Mouse (Mus musculus) MEL (cell line): ENCODE data around the gene Nhsl2.

Experiments used
- CTCF ChIP-seq, 3 experiments: IDR thresholded peaks in 2 of 3; conservative IDR thresholded peaks in 1 of 3; 2 replicates each; pipeline ENCODE4 v1.5.1; 2011 to 2012; ENCODE audit warnings: low read length in 3 of 3, low read depth in 2 of 3, mild to moderate bottlenecking in 2 of 3, improper control_type of control experiment in 1 of 3, inconsistent platforms in 1 of 3, mixed read lengths in 1 of 3, moderate library complexity in 1 of 3; ENCODE audit not compliant: control insufficient read depth in 1 of 3, insufficient read depth in 1 of 3, poor library complexity in 1 of 3, severe bottlenecking in 1 of 3
- EP300 ChIP-seq, 2 experiments: IDR thresholded peaks; 2 replicates each; pipeline ENCODE4 v1.6.1; 2011; ENCODE audit warnings: improper control_type of control experiment in 2 of 2, low read length in 2 of 2, low read depth in 1 of 2, mild to moderate bottlenecking in 1 of 2
- MAFK ChIP-seq: IDR thresholded peaks from 2 replicates; pipeline ENCODE4 v1.6.1; 2011; ENCODE audit warnings: low read depth, mild to moderate bottlenecking, low read length, improper control_type of control experiment, borderline replicate concordance
- MAX ChIP-seq: IDR thresholded peaks from 2 replicates; pipeline ENCODE4 v1.6.1; 2011; ENCODE audit warnings: low read length, improper control_type of control experiment
- MEF2A ChIP-seq: IDR thresholded peaks from 2 replicates; pipeline ENCODE4 v1.6.1; 2014; ENCODE audit warnings: low read depth, mild to moderate bottlenecking, inconsistent platforms, low read length, improper control_type of control experiment; ENCODE audit not compliant: poor library complexity, insufficient replicate concordance, severe bottlenecking; ENCODE audit errors: extremely low read depth
- MXI1 ChIP-seq: IDR thresholded peaks from 2 replicates; pipeline ENCODE4 v1.6.1; 2011; ENCODE audit warnings: mild to moderate bottlenecking, low read depth, low read length, improper control_type of control experiment
- NRF1 ChIP-seq: IDR thresholded peaks from 2 replicates; pipeline ENCODE4 v1.6.1; 2014; ENCODE audit warnings: low read depth, mild to moderate bottlenecking, inconsistent platforms, low read length, improper control_type of control experiment, moderate library complexity; ENCODE audit not compliant: poor library complexity, insufficient read depth, severe bottlenecking
- RCOR1 ChIP-seq: IDR thresholded peaks from 2 replicates; pipeline ENCODE4 v1.6.1; 2012; ENCODE audit warnings: low read depth, mild to moderate bottlenecking, inconsistent platforms, low read length, improper control_type of control experiment
- ZC3H11A ChIP-seq: IDR thresholded peaks from 2 replicates; pipeline ENCODE4 v1.6.1; 2012; ENCODE audit warnings: low read depth, mild to moderate bottlenecking, inconsistent platforms, low read length, improper control_type of control experiment
- ZMIZ1 ChIP-seq: IDR thresholded peaks from 2 replicates; pipeline ENCODE4 v1.6.1; 2012; ENCODE audit warnings: low read depth, mild to moderate bottlenecking, inconsistent platforms, low read length, improper control_type of control experiment, moderate library complexity

- TF ChIP-seq ZMIZ1: no peak
- peak in 1 of 2 experiments; percentile 38; a peak in 2 of 4 replicates for TF ChIP-seq EP300 (IDR thresholded peaks at IDR 0.05; ENCODE audit: low read depth in 1 of 2, low read length in 2 of 2)
- no peak for TF ChIP-seq CTCF (IDR thresholded peaks at IDR 0.05 in 2 of 3, conservative IDR thresholded peaks at IDR 0.05 in 1 of 3; ENCODE audit: control insufficient read depth in 1 of 3, insufficient read depth in 1 of 3, low read depth in 2 of 3, low read length in 3 of 3, poor library complexity in 1 of 3, severe bottlenecking in 1 of 3)
- no peak; the same call in 1 of the 2 replicates for TF ChIP-seq MAX
- TF ChIP-seq MEF2A: no peak
- peak; percentile 48 for TF ChIP-seq NRF1
- no peak for TF ChIP-seq MAFK
- no peak for TF ChIP-seq ZC3H11A
- no peak for TF ChIP-seq MXI1
- no peak for TF ChIP-seq RCOR1
Observed at GRCm38 (mm10) chrX:102036866-102037361, 187.7 kb downstream of the Nhsl2 start.
